Mouse (Mus musculus) effector memory CD4-positive, alpha-beta T cell, adult 5 months (primary cell): Measurements from ENCODE around the gene Vmn1r112. TPM values are rescaled to one million over a fixed set of nuclear protein-coding genes. Genes with fewer than 3 reads are reported as not detected.

Experiments used
- polyA plus RNA-seq: library from polyadenylated mRNA; unstranded; fragments of 100-300 nt; shearing (Covaris generic); gene quantifications from one replicate; pipeline ENCODE4 v1.2.1, GENCODE M21; 2017

The Vmn1r112 gene
- polyA plus RNA-seq = not detected

DNA sequence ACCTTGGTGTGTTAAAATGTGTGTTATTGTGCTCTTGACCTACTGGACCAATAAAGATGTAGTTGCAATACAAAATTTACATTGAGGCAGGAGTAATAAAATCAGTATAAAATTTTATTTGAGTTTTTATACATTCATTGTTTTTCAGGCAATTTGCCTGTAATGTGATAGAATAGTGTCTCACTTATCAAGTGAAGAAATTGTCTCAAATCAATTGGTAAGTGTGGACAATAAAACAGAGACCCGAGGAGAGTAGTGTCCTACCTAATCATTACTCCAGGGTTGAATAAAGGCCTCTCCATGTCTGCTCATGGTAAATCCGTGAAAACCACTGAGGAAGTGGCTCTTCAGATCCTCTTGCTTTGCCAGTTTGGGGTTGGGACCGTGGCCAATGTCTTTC lies at the start of gene Vmn1r112:
Vmn1r112 (plus strand) TSS at position 301 of the 400 bp plus-strand sequence.

GRCm38 (mm10) chr7:20730524-20730923 lies 40.5 kb upstream of the Vmn1r112 start, which contains the start of gene Gm10668:
TSS of gene Gm10668 (minus strand) at chr7:20730624.

GRCm38 (mm10) chr7:20786985-20787384 lies 16.0 kb downstream of the Vmn1r112 start, which contains the start of gene Vmn1r113:
TSS of gene Vmn1r113 (plus strand) at chr7:20787285.

GRCm38 (mm10) chr7:20812086-20812485 lies 41.1 kb downstream of the Vmn1r112 start, which contains the start of gene Vmn1r114:
TSS of gene Vmn1r114 (minus strand) at chr7:20812186.

Other genes with a start within 250 kb of the Vmn1r112 start
- not detected for gene Vmn1r104, start 237.3 kb upstream of the Vmn1r112 start, polyA plus RNA-seq
- not detected for gene Gm5726, start 225.4 kb upstream of the Vmn1r112 start, polyA plus RNA-seq
- gene Gm4141, start 194.9 kb upstream of the Vmn1r112 start, polyA plus RNA-seq = not detected
- gene Gm4513, start 172.2 kb upstream of the Vmn1r112 start, polyA plus RNA-seq = not detected
- gene Vmn1r107, start 102.3 kb upstream of the Vmn1r112 start, polyA plus RNA-seq = 0.67 TPM
- gene Vmn1r111, start 68.0 kb upstream of the Vmn1r112 start, polyA plus RNA-seq = not detected
- gene Gm10668, start 40.6 kb upstream of the Vmn1r112 start, polyA plus RNA-seq = not detected
- not detected for gene Vmn1r113, start 16.1 kb downstream of the Vmn1r112 start, polyA plus RNA-seq
- gene Vmn1r114, start 41.0 kb downstream of the Vmn1r112 start, polyA plus RNA-seq = not detected
- not detected for gene Vmn1r115, start 73.8 kb downstream of the Vmn1r112 start, polyA plus RNA-seq
- gene Vmn1r116, start 101.1 kb downstream of the Vmn1r112 start, polyA plus RNA-seq = not detected
- not detected for gene Vmn1r117, start 112.9 kb downstream of the Vmn1r112 start, polyA plus RNA-seq
- gene Vmn1r118, start 141.2 kb downstream of the Vmn1r112 start, polyA plus RNA-seq = not detected
- gene Vmn1r119, start 241.3 kb downstream of the Vmn1r112 start, polyA plus RNA-seq = not detected